Mouse (Mus musculus): Measurements from ENCODE around the gene Itfg2.

- TF ChIP-seq CTCF (IDR thresholded peaks at IDR 0.05; ENCODE audit: borderline replicate concordance, insufficient read depth, low read depth, low read length) (no peak), POLR2A (IDR thresholded peaks at IDR 0.05; ENCODE audit: borderline replicate concordance, insufficient read depth, low read length) (no peak)
Measured at GRCm38 (mm10) chr6:128379636-128380035, 45.1 kb downstream of the Itfg2 start.

Data from cerebellum, adult 2 months (tissue).